Mouse (Mus musculus): ENCODE data around the gene Nup210. TPM values are rescaled to one million over a fixed set of nuclear protein-coding genes. Genes with fewer than 3 reads are reported as not detected.

Nup210 gene
- polyA plus RNA-seq, 2 experiments: 12.6 to 18.9 TPM

GRCm38 (mm10) chr6:91095072-91095601 is 21.5 kb downstream of the Nup210 start:
- DNase-seq (ENCODE audit: low spot score) (no peak), ATAC-seq (ENCODE audit: low FRiP score, low read depth) (no peak)
- no peak overlapping the region for H3K9ac ChIP-seq (ENCODE audit: low read depth, low read length, severe bottlenecking)
- no peak for TF ChIP-seq POLR2A (IDR thresholded peaks at IDR 0.05; ENCODE audit: borderline replicate concordance, extremely low read depth, insufficient read depth, insufficient read length)
- no peaks in the 10 kb centered on the region for H3K36me3 ChIP-seq (ENCODE audit: control insufficient read depth, insufficient read depth, low read length)
- WGBS: 83% methylated on average over 2 of the region's 2 CpGs
- H3K27me3 ChIP-seq (ENCODE audit: control insufficient read depth, insufficient read depth, low read length): no peaks in the 10 kb centered on the region
- H3K4me2 ChIP-seq (replicated peaks; ENCODE audit: low read depth, low read length, severe bottlenecking): no peak overlapping the region
- no peaks in the 10 kb centered on the region for H3K9me3 ChIP-seq (ENCODE audit: control insufficient read depth, low read length)
- H3K27ac ChIP-seq (replicated peaks; ENCODE audit: low read depth, low read length): no peak overlapping the region
- H3K4me3 ChIP-seq (replicated peaks; ENCODE audit: low read length): no peak overlapping the region
- peaks cover 6% of the 10 kb centered on the region; the same call in 1 of the 2 replicates for H3K4me1 ChIP-seq (ENCODE audit: control insufficient read depth, insufficient read depth, low read length)

DNA sequence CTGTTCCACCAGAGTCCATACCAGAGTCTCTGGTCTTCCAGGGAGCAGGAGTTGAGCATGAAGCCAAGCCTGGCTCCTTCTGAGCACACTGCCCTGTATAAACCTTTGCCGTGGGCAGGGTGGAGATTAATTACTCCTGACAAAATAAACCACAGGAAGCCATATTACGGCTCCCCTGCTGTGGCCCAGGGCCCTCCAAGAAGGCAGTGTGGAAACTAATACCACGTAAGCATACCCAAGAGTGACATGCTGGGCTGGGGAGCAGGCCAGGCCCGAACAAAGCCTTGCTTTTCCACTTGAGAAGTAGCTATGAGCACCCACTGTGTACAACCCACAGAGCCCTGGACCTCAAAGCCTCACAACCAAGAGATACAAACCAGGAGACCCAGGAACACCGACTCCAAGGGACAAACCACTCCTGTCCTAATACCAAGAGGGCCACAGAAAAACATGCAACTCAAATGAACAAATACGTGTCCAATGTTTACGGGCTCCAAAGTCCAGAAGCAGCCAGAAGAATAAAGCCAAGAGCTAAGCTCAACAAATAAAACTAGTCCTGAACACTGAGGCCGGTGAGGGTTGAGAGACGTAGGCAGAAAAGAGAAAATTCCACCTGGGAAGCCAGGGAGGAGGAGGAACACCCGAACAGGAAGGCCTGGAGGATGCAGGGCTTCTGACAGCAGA is 24.3 kb downstream of the Nup210 start:
- Histone ChIP-seq H3K4me3 (replicated peaks; ENCODE audit: low read length) (no peak overlapping the region), H3K9ac (ENCODE audit: low read depth, low read length, severe bottlenecking) (no peak overlapping the region), H3K27me3 (ENCODE audit: control insufficient read depth, insufficient read depth, low read length) (no peaks in the 10 kb centered on the region), H3K4me2 (replicated peaks; ENCODE audit: low read depth, low read length, severe bottlenecking) (no peak overlapping the region), H3K4me1 (ENCODE audit: control insufficient read depth, insufficient read depth, low read length) (peaks cover 6% of the 10 kb centered on the region; the same call in 1 of the 2 replicates), H3K9me3 (ENCODE audit: control insufficient read depth, low read length) (no peaks in the 10 kb centered on the region), H3K27ac (replicated peaks; ENCODE audit: low read depth, low read length) (peak overlapping the region; percentile 22), H3K36me3 (ENCODE audit: control insufficient read depth, insufficient read depth, low read length) (no peaks in the 10 kb centered on the region)
- ATAC-seq (ENCODE audit: low FRiP score, low read depth) (no peak; the same call in 1 of the 2 replicates), DNase-seq (ENCODE audit: low spot score) (peak; percentile 7)
- WGBS: 49% methylated on average over 10 of the region's 10 CpGs
- no peak for TF ChIP-seq POLR2A (IDR thresholded peaks at IDR 0.05; ENCODE audit: borderline replicate concordance, extremely low read depth, insufficient read depth, insufficient read length)

GRCm38 (mm10) chr6:91085114-91085892 is 31.3 kb downstream of the Nup210 start:
- no peak for ATAC-seq (ENCODE audit: low FRiP score, low read depth)
- Histone ChIP-seq H3K9me3 (ENCODE audit: control insufficient read depth, low read length) (no peaks in the 10 kb centered on the region), H3K4me2 (replicated peaks; ENCODE audit: low read depth, low read length, severe bottlenecking) (no peak overlapping the region), H3K27me3 (ENCODE audit: control insufficient read depth, insufficient read depth, low read length) (no peaks in the 10 kb centered on the region), H3K36me3 (ENCODE audit: control insufficient read depth, insufficient read depth, low read length) (no peaks in the 10 kb centered on the region), H3K4me3 (replicated peaks; ENCODE audit: low read length) (no peak overlapping the region), H3K27ac (replicated peaks; ENCODE audit: low read depth, low read length) (no peak overlapping the region), H3K4me1 (ENCODE audit: control insufficient read depth, insufficient read depth, low read length) (no peaks in the 10 kb centered on the region), H3K9ac (ENCODE audit: low read depth, low read length, severe bottlenecking) (no peak overlapping the region)
- TF ChIP-seq POLR2A (IDR thresholded peaks at IDR 0.05; ENCODE audit: borderline replicate concordance, extremely low read depth, insufficient read depth, insufficient read length): no peak
- WGBS: 78% methylated on average over 5 of the region's 5 CpGs
- no peak for DNase-seq (ENCODE audit: low spot score)

DNA sequence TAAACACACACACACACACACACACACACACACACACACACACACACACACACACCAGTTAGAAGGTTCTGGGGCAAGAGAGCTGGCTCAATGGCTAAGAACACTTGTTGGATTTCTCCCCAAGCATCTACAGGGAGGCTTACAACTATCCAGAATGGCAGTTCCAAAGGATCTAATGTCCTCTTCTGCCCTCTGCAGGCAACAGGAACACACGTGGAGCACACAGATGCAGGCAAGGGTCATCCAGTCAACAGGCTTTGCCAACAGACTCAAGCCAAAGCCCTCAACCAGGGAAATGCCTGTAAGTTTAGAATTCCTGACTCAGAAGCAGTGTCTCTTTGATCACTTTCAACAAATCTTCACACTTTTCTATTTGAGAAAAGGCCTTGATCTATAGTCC is 36.6 kb downstream of the Nup210 start:
- H3K4me3 ChIP-seq (replicated peaks; ENCODE audit: low read length): no peak overlapping the region
- no peak for DNase-seq (ENCODE audit: low spot score)
- H3K9me3 ChIP-seq (ENCODE audit: control insufficient read depth, low read length): no peaks in the 10 kb centered on the region
- H3K27me3 ChIP-seq (ENCODE audit: control insufficient read depth, insufficient read depth, low read length): no peaks in the 10 kb centered on the region
- H3K9ac ChIP-seq (ENCODE audit: low read depth, low read length, severe bottlenecking): no peak overlapping the region
- ATAC-seq (ENCODE audit: low FRiP score, low read depth): no peak
- peaks cover 11% of the 10 kb centered on the region for H3K4me1 ChIP-seq (ENCODE audit: control insufficient read depth, insufficient read depth, low read length)
- H3K27ac ChIP-seq (replicated peaks; ENCODE audit: low read depth, low read length): no peak overlapping the region
- no peak for TF ChIP-seq POLR2A (IDR thresholded peaks at IDR 0.05; ENCODE audit: borderline replicate concordance, extremely low read depth, insufficient read depth, insufficient read length)
- H3K36me3 ChIP-seq (ENCODE audit: control insufficient read depth, insufficient read depth, low read length): no peaks in the 10 kb centered on the region
- no peak overlapping the region for H3K4me2 ChIP-seq (replicated peaks; ENCODE audit: low read depth, low read length, severe bottlenecking)
- 7% methylated on average over 1 of the region's 1 CpGs for WGBS

- ATAC-seq (ENCODE audit: low FRiP score, low read depth) (peak; percentile 71; the same call in 1 of the 2 replicates), DNase-seq (ENCODE audit: low spot score) (peak; percentile 62)
- no peak overlapping the region for H3K4me3 ChIP-seq (replicated peaks; ENCODE audit: low read length)
- 57% methylated on average over 9 of the region's 9 CpGs for WGBS
- no peak for TF ChIP-seq POLR2A (IDR thresholded peaks at IDR 0.05; ENCODE audit: borderline replicate concordance, extremely low read depth, insufficient read depth, insufficient read length)
- H3K9ac ChIP-seq (ENCODE audit: low read depth, low read length, severe bottlenecking): no peak overlapping the region
- H3K9me3 ChIP-seq (ENCODE audit: control insufficient read depth, low read length): no peaks in the 10 kb centered on the region
- no peak overlapping the region for H3K4me2 ChIP-seq (replicated peaks; ENCODE audit: low read depth, low read length, severe bottlenecking)
- peaks cover 11% of the 10 kb centered on the region for H3K4me1 ChIP-seq (ENCODE audit: control insufficient read depth, insufficient read depth, low read length)
- H3K27ac ChIP-seq (replicated peaks; ENCODE audit: low read depth, low read length): peak overlapping the region; percentile 62
- H3K27me3 ChIP-seq (ENCODE audit: control insufficient read depth, insufficient read depth, low read length): no peaks in the 10 kb centered on the region
- H3K36me3 ChIP-seq (ENCODE audit: control insufficient read depth, insufficient read depth, low read length): no peaks in the 10 kb centered on the region
These were observed 40.4 kb downstream of the Nup210 start for GRCm38 (mm10) chr6:91076249-91076648.

All from limb, embryonic 14.5 days (tissue).